Mouse (Mus musculus) heart, embryonic 11.5 days (tissue): ENCODE results near the gene Trub1. TPM values are rescaled to one million over a fixed set of nuclear protein-coding genes. Genes with fewer than 3 reads are reported as not detected.

Experiments
- ATAC-seq: fragments of 200-750 bp; cut with Nextera tagmentation; replicated peaks from 2 replicates; pipeline ENCODE4 v1.8.0; 2017; ENCODE audit warnings: moderate library complexity; ENCODE audit not compliant: insufficient number of reproducible peaks, low FRiP score, low TSS enrichment
- H3K27ac ChIP-seq: fragments of 300-500 bp; sonication (generic); 2 replicates; pipeline ENCODE4 v1.5.1; 2014; ENCODE audit warnings: mild to moderate bottlenecking, low read depth, low read length
- H3K27me3 ChIP-seq: fragments of 300-500 bp; sonication (generic); 2 replicates; pipeline ENCODE4 v1.6.1; 2014; ENCODE audit warnings: mild to moderate bottlenecking, low read length, mixed read lengths; ENCODE audit not compliant: control insufficient read depth, insufficient read depth
- H3K36me3 ChIP-seq: fragments of 300-500 bp; sonication (generic); 2 replicates; pipeline ENCODE4 v1.6.1; 2014; ENCODE audit warnings: mild to moderate bottlenecking, low read length, moderate library complexity, mixed read lengths; ENCODE audit not compliant: control insufficient read depth, insufficient read depth
- H3K4me1 ChIP-seq: fragments of 300-500 bp; sonication (generic); 2 replicates; pipeline ENCODE4 v1.6.1; 2014; ENCODE audit warnings: low read length; ENCODE audit not compliant: control insufficient read depth, insufficient read depth
- H3K4me2 ChIP-seq: fragments of 300-500 bp; sonication (generic); 2 replicates; pipeline ENCODE4 v1.6.1; 2014; ENCODE audit warnings: mild to moderate bottlenecking, moderate library complexity
- H3K4me3 ChIP-seq: fragments of 300-500 bp; sonication (generic); 2 replicates; pipeline ENCODE4 v1.5.1; 2014; ENCODE audit warnings: low read depth, low read length
- H3K9ac ChIP-seq: fragments of 300-500 bp; sonication (generic); 2 replicates; pipeline ENCODE4 v1.6.1; 2014; ENCODE audit warnings: mild to moderate bottlenecking, low read depth, low read length, moderate library complexity
- H3K9me3 ChIP-seq: fragments of 300-500 bp; sonication (generic); replicated peaks from 2 replicates; pipeline ENCODE4 v1.6.1; 2016; ENCODE audit warnings: low read length; ENCODE audit not compliant: control insufficient read depth
- WGBS: fragments of 180-500 bp; shearing (Covaris S2); extraction: QIAGEN DNeasy Blood & Tissue Kit; methylation state at CpG from one replicate; pipeline ENCODE4 v1.1.7; 2014; ENCODE audit not compliant: insufficient replicate concordance; 5-methylcytosine and 5-hydroxymethylcytosine counted together
- polyA plus RNA-seq: library from polyadenylated mRNA; unstranded; fragments of >200 nt; fragmentation: Nextera tagmentation; extraction: Ambion mirVana; gene quantifications from 2 replicates; pipeline ENCODE4 v1.2.1, GENCODE M21; 2014

Gene Trub1
- polyA plus RNA-seq, 1 experiment from 2014 or later: 12.4 TPM

GRCm38 (mm10) chr19:57415031-57415807, 37.5 kb upstream of the Trub1 start:
- Histone ChIP-seq H3K36me3 (no peaks in the 10 kb centered on the region), H3K27ac (no peak overlapping the region), H3K4me1 (peaks cover 12% of the 10 kb centered on the region), H3K9ac (no peak overlapping the region), H3K27me3 (no peaks in the 10 kb centered on the region), H3K4me2 (no peak overlapping the region), H3K9me3 (no peaks in the 10 kb centered on the region), H3K4me3 (no peak overlapping the region)
- 84% methylated on average over 8 of the region's 8 CpGs for WGBS
- no peak for ATAC-seq

GRCm38 (mm10) chr19:57417800-57418580, 34.7 kb upstream of the Trub1 start:
- peak overlapping the region; percentile 56; the same call in 1 of the 2 replicates for H3K9ac ChIP-seq
- peak overlapping the region; percentile 58 for H3K4me2 ChIP-seq
- no peaks in the 10 kb centered on the region for H3K36me3 ChIP-seq
- peak overlapping the region; percentile 19 for H3K4me3 ChIP-seq
- 18% methylated on average over 17 of the region's 17 CpGs for WGBS
- H3K27ac ChIP-seq: no peak overlapping the region
- H3K4me1 ChIP-seq: no peaks in the 10 kb centered on the region; the same call in 1 of the 2 replicates
- no peak for ATAC-seq
- H3K9me3 ChIP-seq: no peaks in the 10 kb centered on the region
- no peaks in the 10 kb centered on the region for H3K27me3 ChIP-seq

- no peaks in the 10 kb centered on the region for H3K36me3 ChIP-seq
- H3K9me3 ChIP-seq: no peaks in the 10 kb centered on the region
- 0 out of 2 replicates have a peak, but pooled peaks cover 2% of the 10 kb centered on the region for H3K27me3 ChIP-seq
- 31% methylated on average over 3 of the region's 3 CpGs for WGBS
- no peak overlapping the region for H3K9ac ChIP-seq
- H3K27ac ChIP-seq: no peak overlapping the region
- ATAC-seq: no peak
- no peak overlapping the region for H3K4me2 ChIP-seq
- no peak overlapping the region for H3K4me3 ChIP-seq
- H3K4me1 ChIP-seq: peaks cover 4% of the 10 kb centered on the region; the same call in 1 of the 2 replicates
These were observed 29.3 kb upstream of the Trub1 start for GRCm38 (mm10) chr19:57423402-57423801.

- Histone ChIP-seq H3K27me3 (0 out of 2 replicates have a peak, but pooled peaks cover 2% of the 10 kb centered on the region), H3K4me3 (no peak overlapping the region), H3K9ac (no peak overlapping the region), H3K27ac (no peak overlapping the region), H3K4me2 (no peak overlapping the region), H3K4me1 (peaks cover 4% of the 10 kb centered on the region; the same call in 1 of the 2 replicates), H3K36me3 (no peaks in the 10 kb centered on the region), H3K9me3 (no peaks in the 10 kb centered on the region)
- WGBS: 88% methylated on average over 15 of the region's 15 CpGs
- no peak for ATAC-seq
These were observed 27.4 kb upstream of the Trub1 start for GRCm38 (mm10) chr19:57425296-57425695.

- Histone ChIP-seq H3K27ac (no peak overlapping the region), H3K4me3 (no peak overlapping the region), H3K9me3 (no peaks in the 10 kb centered on the region), H3K36me3 (no peaks in the 10 kb centered on the region), H3K4me2 (no peak overlapping the region), H3K4me1 (peaks cover 4% of the 10 kb centered on the region; the same call in 1 of the 2 replicates), H3K27me3 (0 out of 2 replicates have a peak, but pooled peaks cover 2% of the 10 kb centered on the region), H3K9ac (no peak overlapping the region)
- no peak for ATAC-seq
- 83% methylated on average over 8 of the region's 8 CpGs for WGBS
These were observed 25.9 kb upstream of the Trub1 start for GRCm38 (mm10) chr19:57426841-57427240.

GRCm38 (mm10) chr19:57427756-57428438, 24.8 kb upstream of the Trub1 start:
- WGBS: 76% methylated on average over 14 of the region's 14 CpGs
- Histone ChIP-seq H3K27ac (no peak overlapping the region), H3K4me1 (peaks cover 4% of the 10 kb centered on the region; the same call in 1 of the 2 replicates)

GRCm38 (mm10) chr19:57428641-57429040, 24.1 kb upstream of the Trub1 start:
- 76% methylated on average over 3 of the region's 3 CpGs for WGBS
- ATAC-seq: no peak
- Histone ChIP-seq H3K9ac (no peak overlapping the region), H3K27ac (no peak overlapping the region), H3K9me3 (no peaks in the 10 kb centered on the region), H3K36me3 (no peaks in the 10 kb centered on the region), H3K4me3 (no peak overlapping the region), H3K27me3 (0 out of 2 replicates have a peak, but pooled peaks cover 2% of the 10 kb centered on the region), H3K4me1 (no peaks in the 10 kb centered on the region), H3K4me2 (no peak overlapping the region)

More at GRCm38 (mm10) chr19:57427756-57428438, 24.8 kb upstream of the Trub1 start:
- Histone ChIP-seq H3K36me3 (no peaks in the 10 kb centered on the region), H3K4me3 (no peak overlapping the region), H3K9me3 (no peaks in the 10 kb centered on the region), H3K4me2 (no peak overlapping the region), H3K27me3 (0 out of 2 replicates have a peak, but pooled peaks cover 2% of the 10 kb centered on the region), H3K9ac (no peak overlapping the region)
- ATAC-seq: no peak

- H3K9ac ChIP-seq: no peak overlapping the region
- H3K4me3 ChIP-seq: no peak overlapping the region
- no peaks in the 10 kb centered on the region for H3K4me1 ChIP-seq
- WGBS: 58% methylated on average over 6 of the region's 6 CpGs
- no peak for ATAC-seq
- H3K9me3 ChIP-seq: no peaks in the 10 kb centered on the region
- 0 out of 2 replicates have a peak, but pooled peaks cover 2% of the 10 kb centered on the region for H3K27me3 ChIP-seq
- H3K36me3 ChIP-seq: no peaks in the 10 kb centered on the region
- H3K27ac ChIP-seq: no peak overlapping the region
- H3K4me2 ChIP-seq: no peak overlapping the region
These were observed 22.8 kb upstream of the Trub1 start for GRCm38 (mm10) chr19:57429926-57430325.
